In the genomic region with DNA sequence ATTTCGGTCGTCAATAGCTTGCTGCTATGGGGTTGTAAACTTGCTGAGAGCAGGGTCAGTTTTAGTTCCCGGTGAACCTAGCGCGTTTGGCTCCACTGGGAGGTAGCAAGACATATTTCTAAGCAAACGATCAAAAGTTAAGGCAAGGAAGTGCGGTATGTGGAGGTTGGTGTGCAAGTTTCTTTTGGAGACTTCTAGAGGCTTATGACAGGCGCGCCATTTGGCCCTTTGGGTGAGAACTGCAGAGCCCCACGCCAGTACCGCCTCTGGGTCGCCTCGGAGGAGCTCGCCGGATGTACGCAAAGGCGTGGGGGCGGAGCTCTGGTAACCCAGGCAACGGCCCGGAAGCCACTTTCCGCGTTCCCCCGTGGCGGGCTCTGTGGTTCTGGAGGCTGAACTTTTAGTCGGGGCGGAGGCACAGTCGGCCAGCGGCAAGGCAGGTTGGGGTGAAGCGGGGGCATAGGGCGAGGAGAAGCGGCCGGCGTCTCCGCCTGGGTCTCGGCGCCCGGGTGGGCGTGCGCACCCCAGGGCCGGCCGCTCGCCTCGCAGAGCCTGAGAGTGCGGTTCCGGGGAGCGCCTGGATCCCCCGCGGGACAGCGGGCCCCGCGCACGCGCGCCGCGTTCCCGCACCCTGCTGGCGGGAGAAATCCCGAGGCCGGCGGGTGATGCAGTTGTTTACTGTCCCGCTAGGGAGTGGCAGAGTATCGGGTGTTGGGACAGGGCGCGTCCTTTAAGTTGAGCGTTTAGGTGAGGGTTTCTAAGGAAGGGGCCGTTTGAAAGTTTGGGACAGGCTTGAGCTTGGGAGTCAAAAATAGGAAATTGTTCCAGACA, we compare ENCODE assay signal across 8 mouse cellular contexts. TPM values are rescaled to one million over a fixed set of nuclear protein-coding genes. Genes with fewer than 3 reads are reported as not detected.
DNase-seq lines count a peak whose midpoint lies in the region; ATAC-seq and TF ChIP-seq lines count a peak whose summit lies in the region.

A gene (plus strand): TSS at position 51 of the 831 bp plus-strand sequence.

- H3K9me3 ChIP-seq in G1E (replicated peaks) = no peaks in the 10 kb centered on the region
- no peaks in the 10 kb centered on the region for H3K9me3 ChIP-seq in forebrain, embryonic 16.5 days (ENCODE audit: control insufficient read depth, low read length)
- no peaks in the 10 kb centered on the region for H3K9me3 ChIP-seq in lung, embryonic 16.5 days (ENCODE audit: control insufficient read depth, low read length)

- H3K36me3 ChIP-seq in G1E (replicated peaks) = peaks cover 10% of the 10 kb centered on the region
- H3K36me3 ChIP-seq in forebrain, embryonic 16.5 days (ENCODE audit: control insufficient read depth, insufficient read depth) = no peaks in the 10 kb centered on the region
- H3K36me3 ChIP-seq in lung, embryonic 16.5 days (ENCODE audit: control insufficient read depth, insufficient read depth, low read length) = no peaks in the 10 kb centered on the region

- TF ChIP-seq CTCF in G1E (IDR thresholded peaks at IDR 0.05; ENCODE audit: low read depth, low read length) = no peak

- peak; percentile 86 for DNase-seq in G1E (ENCODE audit: low spot score)
- DNase-seq in cerebellum, adult 18-20 months = peak; percentile 96
- DNase-seq in heart, postnatal 4 days = peak; percentile 96
- DNase-seq in layer of hippocampus, adult 9-10 months (ENCODE audit: low spot score) = peak; percentile 60
- peak; percentile 74 for DNase-seq in ovary, postnatal 10 days (ENCODE audit: low spot score)
- peak; percentile 91 to 96 for DNase-seq in thymus, postnatal 10 days (ENCODE audit: low spot score in 2 of 2)

- WGBS in forebrain, embryonic 16.5 days = under 1% methylated on average over 66 of the region's 67 CpGs
- under 1% methylated on average over 65 of the region's 67 CpGs for whole genome bisulfite sequencing in lung, embryonic 16.5 days

- peak within 1 kb of the TSS; percentile 82 for H3K4me3 ChIP-seq in G1E (ENCODE audit: low read depth, low read length)
- H3K4me3 ChIP-seq in forebrain, embryonic 16.5 days (replicated peaks; ENCODE audit: low read length) = peak within 1 kb of the TSS; percentile 78
- peak within 1 kb of the TSS; percentile 87 for H3K4me3 ChIP-seq in lung, embryonic 16.5 days (ENCODE audit: low read length)

- H3K9ac ChIP-seq in forebrain, embryonic 16.5 days (replicated peaks; ENCODE audit: low read depth, low read length) = peak within 1 kb of the TSS; percentile 71
- H3K9ac ChIP-seq in lung, embryonic 16.5 days (ENCODE audit: low read length) = peak within 1 kb of the TSS; percentile 88

- peak; percentile 93 for ATAC-seq in G1E (ENCODE audit: extremely low read depth, insufficient number of reproducible peaks, low FRiP score, poor library complexity, severe bottlenecking)
- peak; percentile 100 for ATAC-seq in forebrain, embryonic 16.5 days
- peak; percentile 99 for ATAC-seq in lung, embryonic 16.5 days (ENCODE audit: low read depth)

- peak within 1 kb of the TSS; percentile 87 for H3K4me2 ChIP-seq in forebrain, embryonic 16.5 days (ENCODE audit: low read length)
- peak within 1 kb of the TSS; percentile 86 for H3K4me2 ChIP-seq in lung, embryonic 16.5 days (ENCODE audit: low read depth, low read length)

- peaks cover 37% of the 10 kb centered on the region for H3K4me1 ChIP-seq in G1E (ENCODE audit: insufficient read depth, low read depth, low read length)
- H3K4me1 ChIP-seq in forebrain, embryonic 16.5 days (replicated peaks; ENCODE audit: control insufficient read depth, insufficient read depth, low read length) = peaks cover 11% of the 10 kb centered on the region
- H3K4me1 ChIP-seq in lung, embryonic 16.5 days (replicated peaks; ENCODE audit: control insufficient read depth, insufficient read depth, low read length) = peaks cover 11% of the 10 kb centered on the region

- H3K27me3 ChIP-seq in G1E (ENCODE audit: insufficient read depth, low read length) = no peaks in the 10 kb centered on the region
- no peaks in the 10 kb centered on the region for H3K27me3 ChIP-seq in forebrain, embryonic 16.5 days (replicated peaks; ENCODE audit: control insufficient read depth, insufficient read depth, low read length)
- no peaks in the 10 kb centered on the region for H3K27me3 ChIP-seq in lung, embryonic 16.5 days (ENCODE audit: control insufficient read depth, insufficient read depth, low read depth, low read length)

- peak within 1 kb of the TSS; percentile 75 for H3K27ac ChIP-seq in forebrain, embryonic 16.5 days (ENCODE audit: low read length)
- peak within 1 kb of the TSS; percentile 94 for H3K27ac ChIP-seq in lung, embryonic 16.5 days (ENCODE audit: low read length)

RNA-seq across cellular contexts. Expression of the gene that starts here (rescaled TPM):
- total RNA-seq in G1E (2014; fragmentation: Nextera tagmentation) = 21.0 and 27.7 TPM in 2 replicates
- 20.9 and 24.4 TPM in 2 replicates for total RNA-seq in G1E (2017)
- polyA plus RNA-seq in G1E (2012) = 5.7 and 5.9 TPM in 2 replicates
- 19.8 and 25.2 TPM in 2 replicates for polyA plus RNA-seq in forebrain, embryonic 16.5 days (2015; fragmentation: Nextera tagmentation; extraction: Ambion mirVana)
- 10 to 100 TPM in 1 of 2 experiments, 1 to 10 TPM in 1; 9.6 to 10.8 TPM for total RNA-seq in heart, postnatal 4 days (2021)
- polyA plus RNA-seq in lung, embryonic 16.5 days (2015; fragmentation: Nextera tagmentation; extraction: Ambion mirVana) = 38.1 and 41.1 TPM in 2 replicates

Comparison
In these comparisons a context has a peak if more than half of its experiments do, and no peak if none do; other contexts are left out.
1. Peak in every context shown above with its lines: DNase-seq, ATAC-seq, H3K4me3 ChIP-seq and H3K27ac ChIP-seq.